Mouse (Mus musculus): ENCODE data around the gene Ago1. TPM values are rescaled to one million over a fixed set of nuclear protein-coding genes. Genes with fewer than 3 reads are reported as not detected.

The Ago1 gene
- 5.4 and 5.8 TPM in 2 replicates for polyA plus RNA-seq (2016; fragmentation: Nextera tagmentation; extraction: Ambion mirVana)

DNA sequence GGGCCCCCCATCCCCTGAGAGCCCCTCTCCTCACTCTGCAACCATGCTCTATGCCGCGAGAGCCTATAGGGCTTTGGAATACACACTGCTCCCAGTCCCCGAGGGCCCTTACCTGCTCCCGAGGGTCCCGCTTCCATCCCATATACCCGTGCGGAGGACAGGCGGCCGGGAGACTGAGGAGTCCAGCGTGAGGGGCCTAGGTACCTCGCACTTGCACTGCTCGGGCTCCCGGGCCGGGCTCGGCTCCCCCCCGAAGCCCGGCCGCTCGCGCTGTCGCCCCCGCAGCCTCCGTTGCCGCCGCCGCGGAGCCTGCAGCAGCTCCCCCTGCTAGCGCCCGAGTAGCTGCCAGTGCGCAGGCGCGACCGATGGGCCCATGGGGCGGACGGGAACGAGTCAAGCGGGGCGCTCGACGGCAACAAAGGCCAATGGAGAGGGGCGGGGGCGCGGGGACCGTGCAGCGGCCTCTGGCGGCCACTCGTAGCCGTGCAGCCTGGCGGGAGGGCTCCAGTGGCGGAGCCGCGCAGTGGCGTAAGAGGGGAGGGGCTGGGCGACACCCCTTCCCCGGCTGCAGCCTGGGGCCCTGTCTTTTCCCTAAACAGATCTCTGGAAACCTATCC, at the start of gene Ago1:
Gene Ago1, minus strand, starts transcription at position 299 of the 617 bp plus-strand sequence.
- Histone ChIP-seq H3K27me3 (no peaks in the 10 kb centered on the region), H3K4me3 (replicated peaks) (peak within 1 kb of the TSS; percentile 87), H3K9ac (replicated peaks) (peak within 1 kb of the TSS; percentile 89), H3K9me3 (no peaks in the 10 kb centered on the region), H3K4me2 (peak within 1 kb of the TSS; percentile 72), H3K36me3 (no peaks in the 10 kb centered on the region), H3K4me1 (replicated peaks) (peaks cover 40% of the 10 kb centered on the region), H3K27ac (peak within 1 kb of the TSS; percentile 89)
- under 1% methylated on average over 55 of the region's 55 CpGs for WGBS
- peak; percentile 79 for ATAC-seq (ENCODE audit: insufficient number of reproducible peaks, insufficient read depth, low FRiP score, low TSS enrichment, low read depth)

DNA sequence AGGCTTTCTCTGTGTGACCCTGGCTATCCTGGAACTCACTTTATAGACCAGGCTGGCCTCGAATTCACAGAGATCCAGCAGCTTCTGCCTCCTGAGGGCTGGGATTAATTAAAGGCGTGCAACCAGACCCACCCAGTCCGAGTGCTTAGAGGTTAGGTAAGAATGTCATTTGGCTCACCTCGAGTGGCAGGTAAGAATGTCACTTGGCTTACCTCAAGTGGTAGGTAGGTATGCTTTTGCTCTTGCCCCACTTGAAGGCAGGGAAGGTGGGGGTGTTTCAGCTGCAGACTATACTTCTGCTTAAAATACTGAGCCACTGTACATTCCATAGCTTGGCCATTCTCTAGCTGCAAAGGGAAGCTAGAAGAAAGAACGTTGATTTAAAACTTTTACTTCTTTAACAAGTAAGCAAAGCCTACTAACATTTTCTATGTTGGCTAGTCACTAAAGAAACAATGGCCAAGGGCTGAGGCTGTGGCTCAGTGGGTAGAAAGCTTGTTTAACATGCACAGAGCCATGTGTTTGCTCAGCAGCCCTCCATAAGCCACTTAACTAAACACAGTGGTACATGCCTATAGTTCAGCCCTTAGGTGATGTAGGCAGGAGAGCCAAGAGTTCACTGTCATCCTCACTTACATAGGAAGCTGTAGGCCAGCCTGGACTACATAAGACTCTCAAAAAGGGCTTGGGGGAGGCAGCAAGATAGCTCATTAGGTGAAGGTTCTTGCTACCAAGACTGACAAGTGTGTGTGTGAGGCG, 44.1 kb upstream of the Ago1 start:
- H3K27ac ChIP-seq = no peak overlapping the region
- peaks cover 24% of the 10 kb centered on the region; the same call in 1 of the 2 replicates for H3K36me3 ChIP-seq
- H3K9ac ChIP-seq (replicated peaks) = no peak overlapping the region
- H3K27me3 ChIP-seq = no peaks in the 10 kb centered on the region
- whole genome bisulfite sequencing = 76% methylated on average over 6 of the region's 6 CpGs
- H3K4me1 ChIP-seq (replicated peaks) = no peaks in the 10 kb centered on the region
- ATAC-seq (ENCODE audit: insufficient number of reproducible peaks, insufficient read depth, low FRiP score, low TSS enrichment, low read depth) = no peak
- no peak overlapping the region for H3K4me2 ChIP-seq
- no peaks in the 10 kb centered on the region for H3K9me3 ChIP-seq
- H3K4me3 ChIP-seq (replicated peaks) = no peak overlapping the region

DNA sequence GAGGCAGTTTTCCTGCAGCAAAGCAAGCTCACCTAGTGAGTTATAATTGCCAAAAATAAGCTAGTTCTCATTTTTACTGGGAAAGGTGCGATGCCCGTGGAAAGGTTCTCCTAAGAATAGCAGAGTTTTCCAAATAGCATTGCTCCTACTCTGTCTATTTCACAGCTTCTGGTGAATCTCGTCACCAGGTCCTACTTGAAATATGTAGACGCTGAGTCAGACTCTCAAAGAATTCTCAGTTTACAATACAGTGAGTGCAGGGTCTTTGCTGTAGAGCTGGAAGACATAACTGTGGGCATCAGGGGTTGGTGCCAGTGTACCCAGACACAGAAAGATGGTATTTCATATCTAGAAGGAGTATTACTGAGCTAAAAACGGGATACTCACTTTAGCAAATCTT, 42.6 kb upstream of the Ago1 start:
- Histone ChIP-seq H3K4me1 (replicated peaks) (no peaks in the 10 kb centered on the region), H3K4me3 (replicated peaks) (no peak overlapping the region), H3K9me3 (no peaks in the 10 kb centered on the region), H3K27ac (no peak overlapping the region), H3K4me2 (no peak overlapping the region), H3K9ac (replicated peaks) (no peak overlapping the region), H3K27me3 (no peaks in the 10 kb centered on the region), H3K36me3 (peaks cover 18% of the 10 kb centered on the region; the same call in 1 of the 2 replicates)
- 87% methylated on average over 5 of the region's 5 CpGs for WGBS
- ATAC-seq (ENCODE audit: insufficient number of reproducible peaks, insufficient read depth, low FRiP score, low TSS enrichment, low read depth) = no peak

DNA sequence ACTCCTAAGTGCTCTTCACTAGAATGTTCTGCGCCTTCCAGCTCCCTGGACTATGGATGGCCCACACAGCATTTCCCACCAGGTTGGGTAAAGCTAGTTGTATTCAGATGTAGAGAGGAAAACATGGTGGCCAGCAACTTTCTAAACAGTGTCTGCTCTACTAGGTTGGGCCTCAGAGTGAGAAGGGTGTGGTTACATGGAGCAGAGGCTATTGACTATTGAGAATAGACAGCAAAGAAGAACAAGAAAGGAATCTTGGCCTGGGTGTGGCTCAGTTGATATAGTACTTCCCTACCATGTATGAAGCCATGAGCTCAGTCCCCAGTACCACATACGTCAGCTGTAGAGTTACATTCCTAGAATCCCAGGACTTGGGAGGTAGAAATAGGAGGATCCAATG, 40.7 kb upstream of the Ago1 start:
- H3K4me3 ChIP-seq (replicated peaks) = no peak overlapping the region
- H3K4me2 ChIP-seq = no peak overlapping the region
- no peak for ATAC-seq (ENCODE audit: insufficient number of reproducible peaks, insufficient read depth, low FRiP score, low TSS enrichment, low read depth)
- no peaks in the 10 kb centered on the region for H3K9me3 ChIP-seq
- H3K36me3 ChIP-seq = peaks cover 18% of the 10 kb centered on the region; the same call in 1 of the 2 replicates
- no peaks in the 10 kb centered on the region for H3K4me1 ChIP-seq (replicated peaks)
- no peaks in the 10 kb centered on the region for H3K27me3 ChIP-seq
- H3K9ac ChIP-seq (replicated peaks) = no peak overlapping the region
- 89% methylated on average over 2 of the region's 2 CpGs for WGBS
- no peak overlapping the region for H3K27ac ChIP-seq

DNA sequence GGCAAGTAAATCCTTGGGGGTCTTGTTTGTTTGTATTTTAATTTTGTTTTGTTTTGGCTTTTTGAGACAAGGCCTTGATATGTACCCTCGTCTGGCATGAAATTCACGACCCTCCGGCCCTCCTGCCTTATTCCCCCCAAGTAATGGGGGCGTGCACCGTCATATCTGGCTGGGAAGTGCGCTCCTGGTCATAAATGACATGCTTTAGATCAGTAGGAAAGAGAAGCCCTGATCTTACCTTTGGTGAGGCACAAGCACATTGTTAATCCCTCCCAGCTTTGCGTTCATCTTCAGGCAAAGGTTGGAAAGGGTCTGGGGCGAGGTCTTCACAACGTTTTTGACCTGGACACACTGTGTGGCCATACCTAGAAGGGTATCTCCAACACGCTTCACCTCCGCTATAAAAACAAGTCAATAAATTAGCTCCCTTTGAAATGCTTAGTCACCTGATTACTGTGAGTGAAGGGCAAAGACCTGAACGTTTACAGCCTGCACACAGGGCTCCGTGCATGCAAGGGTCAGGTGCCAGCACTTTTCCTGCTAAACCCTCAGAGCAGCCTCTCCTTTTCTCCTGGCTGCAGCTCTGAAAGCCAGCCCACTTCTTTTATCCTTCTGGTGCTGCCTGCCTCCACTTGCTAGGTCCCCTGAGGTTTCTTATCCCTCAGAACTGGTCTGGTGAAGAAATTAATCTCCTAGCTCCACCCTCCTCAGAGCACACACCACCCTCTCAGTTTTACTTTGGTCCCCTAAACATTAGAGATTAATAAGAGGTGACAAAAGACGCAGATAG, 39.9 kb upstream of the Ago1 start:
- Histone ChIP-seq H3K4me1 (replicated peaks) (no peaks in the 10 kb centered on the region), H3K4me3 (replicated peaks) (no peak overlapping the region), H3K27ac (no peak overlapping the region), H3K9ac (replicated peaks) (no peak overlapping the region), H3K27me3 (no peaks in the 10 kb centered on the region), H3K36me3 (peaks cover 18% of the 10 kb centered on the region; the same call in 1 of the 2 replicates), H3K4me2 (no peak overlapping the region), H3K9me3 (no peaks in the 10 kb centered on the region)
- ATAC-seq (ENCODE audit: insufficient number of reproducible peaks, insufficient read depth, low FRiP score, low TSS enrichment, low read depth) = no peak
- WGBS = 62% methylated on average over 14 of the region's 14 CpGs

DNA sequence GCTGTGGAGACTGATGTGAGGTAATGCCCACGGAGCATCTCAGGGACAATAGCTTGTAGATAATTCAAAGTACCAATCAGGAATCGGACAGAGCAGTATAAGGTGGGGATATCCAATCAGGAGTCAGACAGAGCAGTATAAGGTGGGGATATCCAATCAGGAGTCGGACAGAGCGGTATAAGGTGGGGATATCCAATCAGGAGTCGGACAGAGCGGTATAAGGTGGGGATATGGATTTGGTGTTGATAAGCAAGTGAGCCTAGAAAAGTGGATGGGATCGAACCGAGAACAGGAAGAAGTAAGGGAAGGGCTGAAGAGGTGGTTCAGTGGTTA, 34.6 kb upstream of the Ago1 start:
- Histone ChIP-seq H3K27ac (no peak overlapping the region), H3K4me1 (replicated peaks) (no peaks in the 10 kb centered on the region), H3K9me3 (no peaks in the 10 kb centered on the region), H3K36me3 (0 out of 2 replicates have a peak, but pooled peaks cover 1% of the 10 kb centered on the region), H3K9ac (replicated peaks) (no peak overlapping the region), H3K4me2 (no peak overlapping the region), H3K4me3 (replicated peaks) (no peak overlapping the region), H3K27me3 (no peaks in the 10 kb centered on the region)
- no peak for ATAC-seq (ENCODE audit: insufficient number of reproducible peaks, insufficient read depth, low FRiP score, low TSS enrichment, low read depth)
- 52% methylated on average over 8 of the region's 8 CpGs for WGBS

DNA sequence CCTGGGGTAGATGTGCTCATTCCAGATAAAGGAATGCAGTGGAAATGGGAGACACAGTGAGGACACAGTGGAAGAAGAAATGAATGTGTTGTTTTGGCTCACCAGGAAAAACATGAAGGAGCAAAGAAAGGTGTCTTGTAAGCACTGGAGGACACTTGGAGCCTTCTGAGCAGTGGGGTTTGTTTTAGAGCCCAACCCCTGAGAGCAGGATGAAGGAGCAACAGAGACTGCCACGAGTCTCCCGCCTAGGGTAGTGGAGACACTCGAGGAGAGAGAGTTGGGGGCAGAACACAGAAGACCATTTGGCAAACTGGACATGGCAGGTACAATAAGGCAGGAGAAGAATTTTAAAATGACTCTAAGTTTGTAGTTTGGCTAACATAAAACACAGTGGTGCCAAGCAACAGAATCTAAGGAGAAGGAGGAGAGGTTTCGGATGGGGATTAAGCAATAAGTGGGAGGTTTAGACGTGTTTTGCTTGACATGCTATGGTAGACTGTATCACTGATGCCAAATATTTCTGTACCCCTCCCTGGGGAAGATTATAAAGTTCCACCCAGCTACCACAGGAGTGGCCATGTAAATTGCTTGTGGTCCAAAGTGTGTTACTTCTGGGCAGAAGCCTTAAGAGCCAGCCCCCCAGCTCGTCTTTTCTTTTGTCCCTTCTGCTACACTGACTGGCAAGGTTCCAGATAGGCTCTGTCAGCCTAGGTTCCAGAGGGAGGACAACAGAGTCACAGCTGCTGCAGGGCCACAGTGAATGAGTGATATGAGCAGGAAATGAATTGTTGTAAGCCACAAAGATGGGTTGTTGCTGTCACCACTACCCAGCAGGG, 34.0 kb upstream of the Ago1 start:
- Histone ChIP-seq H3K36me3 (no peaks in the 10 kb centered on the region), H3K4me1 (replicated peaks) (no peaks in the 10 kb centered on the region), H3K4me2 (no peak overlapping the region), H3K4me3 (replicated peaks) (no peak overlapping the region), H3K9me3 (no peaks in the 10 kb centered on the region), H3K27ac (no peak overlapping the region), H3K27me3 (no peaks in the 10 kb centered on the region), H3K9ac (replicated peaks) (no peak overlapping the region)
- 71% methylated on average over 6 of the region's 6 CpGs for WGBS
- no peak for ATAC-seq (ENCODE audit: insufficient number of reproducible peaks, insufficient read depth, low FRiP score, low TSS enrichment, low read depth)

DNA sequence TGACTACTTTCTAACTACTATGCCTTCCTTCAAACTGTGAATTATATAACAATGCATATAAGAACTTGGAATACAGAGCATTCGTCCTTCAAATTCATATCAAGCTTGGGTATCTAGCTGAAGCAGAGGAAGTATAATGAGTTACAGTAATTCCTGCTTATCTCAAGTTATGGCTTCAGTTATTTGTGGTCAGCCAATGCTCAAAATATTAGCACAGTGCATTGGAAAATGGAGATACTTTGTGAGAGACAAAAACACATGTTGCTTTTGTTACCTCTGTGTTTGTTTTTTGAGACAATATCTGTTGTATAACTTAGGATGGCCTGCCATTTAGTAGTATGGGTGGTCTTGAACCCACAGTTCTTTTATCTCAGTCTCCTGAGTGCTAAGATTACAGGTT, 30.2 kb upstream of the Ago1 start:
- no peak overlapping the region for H3K9ac ChIP-seq (replicated peaks)
- no peak for ATAC-seq (ENCODE audit: insufficient number of reproducible peaks, insufficient read depth, low FRiP score, low TSS enrichment, low read depth)
- H3K4me3 ChIP-seq (replicated peaks) = no peak overlapping the region
- H3K4me2 ChIP-seq = no peak overlapping the region
- H3K27ac ChIP-seq = no peak overlapping the region
- H3K36me3 ChIP-seq = peaks cover 3% of the 10 kb centered on the region; the same call in 1 of the 2 replicates
- no peaks in the 10 kb centered on the region for H3K27me3 ChIP-seq
- no peaks in the 10 kb centered on the region for H3K4me1 ChIP-seq (replicated peaks)
- no peaks in the 10 kb centered on the region for H3K9me3 ChIP-seq
- 84% methylated on average over 1 of the region's 1 CpGs for WGBS

DNA sequence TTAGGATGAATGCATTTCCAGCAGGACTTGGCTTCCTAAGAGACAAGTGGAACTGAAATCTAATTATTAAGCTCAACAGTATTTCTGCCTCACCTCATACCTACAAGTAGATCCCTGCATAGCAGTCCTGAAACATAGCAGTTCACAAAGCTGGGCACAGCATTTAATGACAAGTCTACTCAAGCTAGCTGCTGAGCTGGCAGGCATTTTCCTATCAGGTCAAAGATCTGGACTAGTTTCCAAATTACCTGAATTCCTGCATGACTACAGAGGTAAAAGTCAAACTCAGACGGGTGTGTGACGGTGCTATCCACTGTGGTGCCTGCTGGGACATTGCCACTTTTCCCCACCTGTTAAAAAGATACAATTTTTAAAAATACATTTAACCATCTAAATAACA, 28.6 kb upstream of the Ago1 start:
- no peak overlapping the region for H3K4me3 ChIP-seq (replicated peaks)
- no peak overlapping the region for H3K4me2 ChIP-seq
- no peaks in the 10 kb centered on the region for H3K4me1 ChIP-seq (replicated peaks)
- H3K9ac ChIP-seq (replicated peaks) = no peak overlapping the region
- H3K27me3 ChIP-seq = no peaks in the 10 kb centered on the region
- peaks cover 13% of the 10 kb centered on the region; the same call in 1 of the 2 replicates for H3K36me3 ChIP-seq
- no peak for ATAC-seq (ENCODE audit: insufficient number of reproducible peaks, insufficient read depth, low FRiP score, low TSS enrichment, low read depth)
- no peaks in the 10 kb centered on the region for H3K9me3 ChIP-seq
- WGBS = 60% methylated on average over 2 of the region's 2 CpGs
- H3K27ac ChIP-seq = no peak overlapping the region

DNA sequence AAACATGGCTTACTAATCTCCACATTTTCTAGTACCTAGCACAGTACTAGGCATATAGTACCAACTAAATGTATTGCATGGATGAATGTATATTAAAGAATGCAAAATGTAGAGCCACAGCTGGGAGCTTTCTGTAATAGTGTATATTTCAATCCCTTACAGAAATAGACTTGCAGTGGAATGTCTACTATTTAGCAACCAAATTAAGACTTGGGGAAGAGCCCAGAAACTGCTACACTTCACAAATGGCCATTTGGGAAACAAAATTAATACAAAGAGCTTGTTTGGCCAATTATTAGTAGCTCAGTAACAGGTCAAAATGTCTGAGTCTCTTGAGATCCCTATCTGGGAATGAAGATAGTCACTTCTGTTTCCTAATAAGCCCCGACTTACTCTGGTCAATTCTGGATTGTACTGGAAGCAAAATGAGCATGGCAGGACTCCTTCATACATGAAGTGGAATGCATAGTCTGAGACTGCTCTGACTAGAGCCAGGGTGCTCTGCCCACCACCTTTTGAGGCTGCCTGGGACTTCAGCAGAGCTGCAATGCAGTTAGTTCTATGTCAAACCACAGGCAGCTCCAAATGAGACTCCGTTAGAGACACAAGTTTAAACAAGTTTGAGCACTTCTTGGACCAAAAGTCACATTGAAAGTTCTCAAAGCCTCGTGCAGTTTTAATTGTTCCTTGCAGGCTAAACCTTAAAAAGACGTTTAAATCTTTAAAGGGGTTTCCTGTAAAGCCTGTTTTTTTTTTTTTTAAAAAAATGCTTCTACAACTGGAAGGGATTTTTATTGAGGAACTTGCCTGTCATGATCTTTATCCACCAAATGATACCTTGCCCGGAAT, 27.8 kb upstream of the Ago1 start:
- 66% methylated on average over 5 of the region's 5 CpGs for WGBS
- ATAC-seq (ENCODE audit: insufficient number of reproducible peaks, insufficient read depth, low FRiP score, low TSS enrichment, low read depth) = no peak

More for the DNA sequence above, 27.8 kb upstream of the Ago1 start:
- Histone ChIP-seq H3K27me3 (no peaks in the 10 kb centered on the region), H3K4me1 (replicated peaks) (no peaks in the 10 kb centered on the region), H3K36me3 (peaks cover 13% of the 10 kb centered on the region; the same call in 1 of the 2 replicates), H3K4me3 (replicated peaks) (no peak overlapping the region), H3K4me2 (no peak overlapping the region), H3K9ac (replicated peaks) (no peak overlapping the region), H3K9me3 (no peaks in the 10 kb centered on the region), H3K27ac (no peak overlapping the region)

All from limb, embryonic 12.5 days (tissue).